Mouse (Mus musculus): ENCODE data around the gene Cep72.
"Not testable (repeated sequence)": the region's sequence is repeated elsewhere in the genome, so short reads cannot be mapped to it uniquely, and the experiment has no call there.

The Cep72 gene

DNA sequence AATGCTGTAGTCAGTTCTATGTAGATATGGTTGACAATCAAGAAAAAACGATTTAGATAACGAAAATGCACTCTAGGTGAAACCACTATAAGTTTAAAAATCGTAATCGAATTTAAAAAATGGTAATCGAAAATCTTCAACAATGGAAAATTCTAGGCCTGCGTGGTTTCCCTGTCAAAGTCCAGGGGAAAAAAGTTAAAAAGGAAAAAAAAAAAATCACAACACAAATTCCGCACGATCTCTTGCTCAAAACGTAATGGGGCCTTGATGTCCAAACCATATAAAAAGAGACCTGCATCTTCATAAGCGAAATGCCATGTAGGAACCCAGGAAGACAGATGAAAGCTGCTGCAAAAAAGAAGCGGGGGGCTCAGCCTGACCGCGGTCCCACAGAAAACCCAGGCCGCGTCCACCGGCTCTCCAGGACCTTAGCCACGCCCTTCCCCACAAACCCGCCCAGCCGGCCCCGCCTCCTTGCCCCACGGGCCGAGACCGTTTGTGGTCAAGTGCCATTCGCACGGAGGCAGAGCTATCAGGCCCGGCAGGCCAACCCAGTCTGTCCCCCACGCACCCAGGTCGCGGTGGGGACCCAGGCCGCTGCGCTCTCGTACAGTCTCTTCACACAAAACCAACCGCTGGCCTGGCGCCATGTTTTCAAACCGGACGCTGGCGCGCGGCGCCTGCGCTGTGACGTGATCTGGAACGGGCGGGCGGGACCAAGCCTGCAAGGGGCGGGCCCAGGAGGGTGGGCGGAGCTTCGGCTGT, at the start of gene Cep72:
Gene Cep72, minus strand, starts transcription at position 687 of the 765 bp plus-strand sequence.
- peak; percentile 93 for DNase-seq

- no peak for DNase-seq
Observed at GRCm38 (mm10) chr13:74107410-74107809, 45.3 kb upstream of the Cep72 start.

GRCm38 (mm10) chr13:74104417-74104816, 42.3 kb upstream of the Cep72 start:
- no peak for DNase-seq

DNA sequence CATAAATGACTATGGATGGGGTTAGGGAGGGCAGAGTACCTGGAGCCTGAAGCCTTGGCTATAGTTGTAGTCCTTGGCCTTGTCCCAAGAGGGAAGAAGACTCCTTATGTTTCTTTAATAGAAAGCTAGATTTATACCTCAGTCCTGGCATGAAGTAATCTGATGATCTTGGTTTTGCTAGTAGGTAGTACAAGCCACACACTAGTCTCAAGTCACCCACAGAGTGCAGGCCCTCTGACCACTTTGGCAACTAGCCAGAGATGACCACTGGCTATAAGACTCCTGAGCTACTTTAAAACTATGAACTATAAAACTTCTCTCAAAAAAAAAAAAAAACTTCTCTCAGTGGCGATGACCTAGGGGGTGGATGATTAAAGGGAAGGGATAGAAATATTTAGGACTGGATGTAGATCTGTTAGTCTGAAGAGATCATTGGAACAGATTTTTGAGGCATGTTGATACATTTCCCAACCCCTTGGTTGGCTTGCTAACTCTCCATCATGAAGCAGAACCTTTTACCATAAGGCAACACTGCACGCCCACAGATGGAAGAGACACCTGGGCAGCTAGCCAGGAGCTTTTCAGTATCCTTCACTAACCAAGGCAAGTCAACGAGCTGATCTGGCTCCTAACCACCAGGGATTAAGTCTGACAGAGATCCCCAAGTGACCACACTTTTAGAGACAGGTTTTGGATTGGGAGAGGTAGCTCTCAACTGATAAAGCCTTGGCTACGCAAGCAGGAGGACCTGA, 40.9 kb upstream of the Cep72 start:
- no peak for DNase-seq

DNA sequence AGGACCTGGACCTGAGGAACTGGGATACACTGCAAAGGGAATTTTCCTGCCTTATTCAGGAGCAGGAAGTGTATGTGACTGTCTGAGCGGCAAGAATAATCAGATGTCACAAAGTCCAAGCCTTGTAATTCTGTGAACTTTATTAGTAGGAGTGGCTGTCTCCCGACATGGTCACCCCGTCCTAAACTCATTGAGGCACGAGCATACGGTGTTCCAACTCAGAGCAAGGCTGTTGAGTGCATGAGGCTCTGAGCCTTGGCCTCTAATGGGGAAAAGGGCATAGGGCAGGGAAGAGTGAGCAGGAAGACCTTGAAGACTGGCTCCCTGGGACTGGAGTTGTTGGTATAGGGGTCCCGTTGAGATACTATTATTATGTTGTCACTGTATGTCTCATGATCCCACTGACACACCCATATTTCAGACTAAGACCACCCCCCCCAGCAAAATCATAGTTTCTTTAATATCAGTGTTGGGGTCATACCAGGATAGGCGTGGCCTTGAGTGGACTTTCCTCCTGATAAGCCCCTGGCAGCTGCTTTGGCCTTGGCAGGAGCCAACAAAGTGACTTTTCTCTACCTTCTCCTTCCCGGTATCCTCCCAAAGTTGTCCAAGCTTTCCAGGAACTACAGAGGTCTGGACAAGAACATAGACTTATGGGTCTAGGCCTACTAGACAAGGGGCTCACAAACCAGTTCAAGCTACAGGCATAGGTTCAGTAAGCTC, 40.2 kb upstream of the Cep72 start:
- DNase-seq, result no peak

DNA sequence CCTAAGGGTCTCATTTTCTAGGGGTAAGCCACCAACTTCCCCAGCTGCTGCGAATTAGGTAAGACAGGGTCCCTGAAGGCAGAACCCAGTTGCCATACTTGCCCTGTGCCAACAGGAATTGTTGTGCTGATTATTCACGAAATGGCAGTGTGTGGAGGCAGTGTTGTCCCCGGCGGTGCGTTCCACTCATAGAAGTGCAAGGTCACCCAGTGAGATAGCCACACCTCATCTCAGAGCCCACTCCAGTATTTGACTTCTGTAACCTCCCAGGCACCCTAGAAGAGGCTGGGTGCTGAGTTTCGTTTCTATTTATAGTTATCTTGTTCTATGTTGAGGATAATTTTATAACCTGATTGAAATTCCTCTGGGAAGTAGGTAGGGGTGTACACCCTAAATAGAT, 36.8 kb upstream of the Cep72 start:
- DNase-seq, result no peak

DNA sequence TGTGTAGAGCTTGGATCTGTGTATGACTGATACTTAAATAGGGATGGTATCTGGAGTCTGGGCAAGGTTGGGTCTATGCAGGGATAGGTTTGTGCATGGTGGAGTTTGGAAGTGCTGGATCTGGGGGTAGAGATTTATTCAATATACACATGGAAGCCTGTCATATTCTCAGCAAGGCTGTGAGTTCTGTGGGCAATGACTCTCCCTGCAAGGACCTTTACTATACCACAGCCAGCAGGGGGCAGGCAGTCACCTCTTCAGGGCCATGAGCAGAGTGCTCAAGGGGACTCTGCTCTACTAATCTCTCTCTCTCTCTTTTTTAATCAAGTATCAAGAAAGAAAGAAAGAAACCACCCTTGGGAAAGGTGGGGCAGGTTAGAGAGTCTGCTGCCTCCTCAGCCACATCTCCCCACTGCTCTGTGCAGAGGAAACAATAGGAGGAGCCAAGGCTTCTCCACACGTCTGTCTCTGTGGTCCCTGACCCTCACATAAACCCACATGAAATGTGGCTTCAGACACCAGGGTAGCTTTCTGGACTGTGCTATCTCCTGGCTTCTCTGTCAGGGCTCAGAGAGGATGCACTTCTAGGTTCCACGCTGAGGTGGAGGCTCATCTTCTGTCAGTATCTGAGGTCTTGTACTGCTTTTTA, 34.7 kb upstream of the Cep72 start:
- peak; percentile 77 for DNase-seq

DNA sequence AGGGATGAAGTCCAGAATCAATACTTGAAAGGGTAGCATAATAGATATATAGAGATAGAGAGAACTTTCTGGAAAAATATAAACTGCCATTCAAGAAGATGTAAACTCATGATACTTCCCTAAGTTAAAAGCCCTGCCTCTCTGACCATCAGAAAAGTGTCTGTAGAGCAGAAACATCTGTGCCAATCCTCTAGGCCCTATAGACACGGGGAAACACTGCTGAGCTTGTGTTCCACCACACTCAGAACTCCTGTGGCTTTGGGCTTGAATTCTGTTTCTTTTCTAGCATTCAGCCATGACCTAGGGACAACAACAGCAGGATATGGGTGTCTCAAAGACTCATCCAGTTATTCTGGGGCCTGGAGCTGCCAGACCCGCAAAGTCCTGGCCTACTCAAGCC, 33.8 kb upstream of the Cep72 start:
- DNase-seq, result peak; percentile 15

DNA sequence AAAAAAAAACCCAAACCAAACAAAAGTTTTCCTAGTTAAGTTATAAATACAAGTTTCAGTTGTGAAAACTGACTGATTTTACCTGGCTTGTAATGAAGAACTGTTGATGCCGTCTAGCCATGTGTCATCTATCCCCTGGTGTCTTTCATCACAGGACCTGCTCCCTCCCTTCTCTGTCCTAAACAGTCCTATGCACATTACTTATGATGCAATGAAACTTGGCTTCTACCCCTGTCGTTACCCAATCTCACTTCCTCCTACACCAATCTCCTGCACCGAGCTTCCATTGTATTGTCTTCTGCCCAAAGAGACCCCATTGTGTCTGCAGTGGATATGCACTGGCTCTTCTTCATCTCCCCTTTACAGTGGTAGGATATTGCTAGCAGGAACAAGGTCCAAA, 28.2 kb upstream of the Cep72 start:
- no peak for DNase-seq

GRCm38 (mm10) chr13:74073369-74073768, 11.3 kb upstream of the Cep72 start:
- DNase-seq, result no peak

- no peak for DNase-seq
Observed at GRCm38 (mm10) chr13:74071714-74072113, 9.6 kb upstream of the Cep72 start.

DNA sequence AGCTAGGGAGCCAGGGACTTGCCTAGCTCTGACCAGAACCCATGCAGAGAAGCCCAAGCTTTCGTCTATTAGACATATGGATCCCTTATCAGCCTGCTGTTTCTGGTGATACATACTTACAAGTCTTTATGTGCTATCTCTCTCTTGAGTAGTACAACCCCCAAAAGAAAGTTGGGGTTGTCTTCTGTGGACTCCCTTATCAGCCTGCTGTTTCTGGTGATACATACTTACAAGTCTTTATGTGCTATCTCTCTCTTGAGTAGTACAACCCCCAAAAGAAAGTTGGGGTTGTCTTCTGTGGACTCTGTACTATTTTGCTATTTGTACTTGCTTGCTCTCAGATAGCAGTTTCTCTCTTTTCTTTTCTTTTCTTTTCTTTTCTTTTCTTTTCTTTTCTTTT, 9.1 kb upstream of the Cep72 start:
- DNase-seq, result not testable (repeated sequence)

DNA sequence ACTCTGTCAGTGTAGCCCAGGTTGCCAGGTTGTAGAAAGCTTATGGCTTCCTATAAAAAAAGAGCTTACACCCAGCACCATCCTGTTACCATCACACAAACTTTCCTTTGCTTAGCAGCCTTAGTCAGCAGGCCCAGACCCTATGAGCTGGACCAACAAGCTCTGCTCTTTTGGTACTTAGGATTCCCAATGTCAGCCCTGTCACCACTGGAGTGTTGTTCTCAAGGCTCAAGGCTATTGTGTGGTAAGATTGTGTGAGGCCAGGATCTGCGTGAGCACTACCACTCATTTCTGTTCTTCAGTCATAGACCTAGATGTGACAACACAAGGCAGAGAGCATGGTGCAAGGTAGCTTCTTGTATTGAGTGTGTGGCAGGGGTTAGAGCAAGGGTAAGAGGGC, 4.5 kb upstream of the Cep72 start:
- no peak for DNase-seq

DNA sequence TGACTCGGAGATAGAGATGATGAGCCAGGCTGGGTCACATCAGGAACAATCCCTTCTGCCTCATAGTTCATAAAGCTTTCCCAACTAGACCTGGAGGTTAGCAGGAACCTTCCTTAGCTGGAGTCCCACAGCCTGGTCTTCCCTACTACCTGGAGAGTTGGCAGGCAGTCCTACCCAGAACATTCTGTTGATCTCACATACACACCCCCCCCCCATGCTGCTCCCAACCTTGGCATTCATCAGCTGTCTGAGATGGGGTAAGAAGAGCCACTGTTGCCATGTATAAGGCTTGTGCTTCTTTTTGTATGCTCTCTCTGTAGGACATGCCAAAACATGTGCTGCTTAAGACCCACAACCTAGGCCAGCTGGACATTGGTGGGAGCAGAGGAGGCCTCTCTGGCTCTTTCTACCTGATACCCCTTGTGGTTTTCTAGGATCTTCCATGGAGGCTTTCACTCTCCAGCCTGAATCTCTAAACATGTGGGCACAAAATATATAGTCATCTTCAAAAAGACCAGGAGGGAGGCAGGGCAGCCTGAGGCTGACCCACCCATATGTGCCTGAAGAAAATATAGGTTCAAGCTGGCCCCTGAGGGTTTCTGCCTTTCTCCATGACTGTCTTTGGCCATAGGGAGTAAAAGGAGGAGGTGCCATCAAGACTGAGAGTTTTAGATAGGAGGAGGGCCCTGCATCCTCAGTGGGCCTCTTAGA, 1.4 kb upstream of the Cep72 start:
- DNase-seq, result no peak

GRCm38 (mm10) chr13:74062378-74063128, 454 bp upstream of the Cep72 start:
- no peak for DNase-seq

- DNase-seq, result no peak
Observed at GRCm38 (mm10) chr13:74058081-74058480, 4.0 kb downstream of the Cep72 start.

GRCm38 (mm10) chr13:74056194-74056593, 5.9 kb downstream of the Cep72 start:
- DNase-seq, result no peak

- DNase-seq, result no peak
Observed at GRCm38 (mm10) chr13:74039926-74040325, 22.2 kb downstream of the Cep72 start.

- DNase-seq, result no peak
Observed at GRCm38 (mm10) chr13:74035776-74036175, 26.3 kb downstream of the Cep72 start.

DNA sequence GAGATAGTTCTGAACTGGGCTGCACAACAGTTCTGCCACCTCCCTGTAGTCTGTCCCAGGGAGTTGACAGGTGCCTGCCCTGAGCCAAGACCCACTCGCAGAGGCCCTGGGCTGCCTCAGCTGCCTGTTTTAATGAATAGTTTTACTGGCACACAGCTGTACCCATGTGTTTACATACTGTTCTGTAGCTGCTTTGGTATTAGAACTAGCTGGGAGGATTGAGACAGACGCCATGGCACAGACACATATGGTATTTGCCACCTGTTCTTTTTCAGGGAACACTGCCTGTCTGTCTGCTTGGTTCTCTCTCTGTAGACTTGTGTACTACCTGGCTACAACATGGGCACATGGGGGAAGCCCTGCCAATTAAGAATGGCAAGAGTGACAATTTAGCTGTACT, 27.3 kb downstream of the Cep72 start:
- DNase-seq, result no peak

DNA sequence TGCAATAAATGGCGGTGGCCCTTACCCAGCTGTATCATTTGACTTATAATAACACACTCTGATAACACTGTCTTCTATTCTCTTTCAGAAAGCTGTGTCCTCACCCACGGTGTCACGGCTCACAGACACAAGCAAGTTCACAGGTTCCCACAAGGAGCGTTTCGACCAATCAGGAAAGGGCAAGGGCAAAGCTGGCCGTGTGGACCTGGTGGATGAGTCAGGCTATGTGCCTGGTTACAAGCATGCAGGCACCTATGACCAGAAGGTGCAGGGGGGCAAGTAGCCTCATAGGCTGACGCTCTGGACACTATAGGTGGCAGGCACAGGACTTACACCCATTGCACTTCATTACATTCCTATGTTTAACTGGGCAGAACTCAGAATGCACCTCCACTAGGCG, 31.0 kb downstream of the Cep72 start:
- DNase-seq, result no peak

DNA sequence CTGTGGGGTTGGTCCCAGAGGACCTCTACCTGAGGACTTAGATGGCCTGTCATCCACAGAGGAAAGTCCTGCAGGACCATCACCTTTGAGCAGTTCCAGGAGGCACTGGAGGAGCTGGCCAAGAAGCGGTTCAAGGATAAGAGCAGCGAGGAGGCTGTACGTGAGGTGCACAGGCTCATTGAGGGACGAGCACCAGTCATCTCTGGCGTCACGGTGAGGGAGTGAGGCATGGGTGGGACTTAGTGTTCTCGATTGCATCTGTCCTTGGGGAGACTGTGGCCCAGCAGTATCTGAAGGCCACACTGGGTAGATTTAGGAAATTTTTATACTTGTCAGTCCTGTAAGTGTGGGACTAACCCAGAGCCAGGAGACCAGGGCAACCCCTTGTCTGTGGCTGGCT, 31.4 kb downstream of the Cep72 start:
- no peak for DNase-seq
